Mouse (Mus musculus): Measurements from ENCODE around the gene Pear1.

Pear1 gene

DNA sequence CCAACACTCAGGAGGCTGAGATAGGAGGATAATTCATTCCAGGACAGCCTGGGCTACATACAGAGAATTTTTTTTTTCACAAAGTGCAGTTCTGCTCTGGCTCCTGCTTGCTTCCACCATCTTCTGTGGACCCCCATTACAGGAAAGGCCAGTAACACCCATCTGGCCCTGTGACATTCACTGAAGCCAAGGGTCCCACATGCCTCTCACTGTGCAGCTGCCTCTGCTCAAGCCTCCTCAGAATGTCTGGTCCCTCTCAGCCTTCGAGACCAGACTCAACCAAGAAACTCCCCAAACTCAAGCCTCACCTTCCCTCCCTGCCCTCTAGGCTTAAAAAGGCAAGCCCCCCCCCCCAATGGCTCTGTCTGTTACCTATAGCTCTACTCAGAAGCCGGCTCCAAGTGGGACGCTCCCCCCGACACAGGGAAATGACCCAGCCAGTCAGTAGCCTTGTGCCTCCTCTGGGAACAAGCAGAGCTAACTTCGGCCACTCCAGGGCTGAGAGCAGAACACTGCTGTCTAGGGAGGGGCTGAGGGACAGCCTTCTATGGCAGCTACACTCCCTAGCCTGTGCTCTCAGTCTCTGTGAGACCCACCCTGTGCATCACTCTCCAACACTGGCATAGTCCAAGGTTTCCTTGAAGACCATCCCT lies 58.3 kb downstream of the Pear1 start:
- no peak for DNase-seq (ENCODE audit: low read depth, low spot score)

- DNase-seq (ENCODE audit: low read depth, low spot score): no peak
Measured at GRCm38 (mm10) chr3:87765091-87765490, 59.0 kb downstream of the Pear1 start.

DNA sequence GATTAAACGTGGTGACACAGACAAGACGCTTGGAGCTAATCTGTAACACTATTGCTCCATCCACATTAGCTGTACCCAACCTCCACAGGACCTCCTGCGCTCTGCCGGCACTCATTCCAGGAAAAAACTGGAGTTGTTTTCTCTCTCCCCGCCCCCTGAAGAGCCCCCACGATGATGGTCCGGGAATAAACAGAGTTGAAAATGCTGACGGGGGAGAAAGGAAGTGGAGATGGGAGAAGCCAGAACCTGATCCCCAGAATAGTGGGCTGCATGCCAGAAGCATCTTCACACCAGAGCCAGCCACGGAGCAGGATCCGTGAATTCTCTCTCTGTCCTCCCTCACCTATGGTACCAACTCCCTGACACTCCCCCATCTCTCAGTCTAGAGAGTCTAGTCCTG lies 59.6 kb downstream of the Pear1 start:
- DNase-seq (ENCODE audit: low read depth, low spot score): peak; percentile 13

GRCm38 (mm10) chr3:87763683-87764289 lies 60.3 kb downstream of the Pear1 start:
- DNase-seq (ENCODE audit: low read depth, low spot score): peak; percentile 82

DNA sequence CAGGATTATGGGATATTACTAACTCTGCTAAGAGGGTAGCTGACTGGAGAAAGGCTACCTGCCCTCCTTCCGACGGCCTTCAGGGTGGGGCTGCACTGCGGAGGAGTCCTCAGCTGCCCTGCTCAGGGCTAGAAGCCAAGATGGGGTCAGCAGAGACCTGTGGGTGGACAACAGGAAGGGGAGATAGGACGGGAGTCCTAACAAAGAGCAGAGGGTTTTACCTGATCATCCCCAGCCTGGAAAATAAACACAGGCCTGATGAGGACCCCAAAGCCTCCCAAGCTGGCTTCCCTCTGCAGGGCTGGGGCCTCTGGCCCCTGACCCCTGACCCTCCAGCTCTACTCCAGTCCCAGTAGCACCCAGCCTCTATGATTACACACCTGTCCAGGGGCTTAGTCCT lies 60.9 kb downstream of the Pear1 start:
- no peak for DNase-seq (ENCODE audit: low read depth, low spot score)

DNA sequence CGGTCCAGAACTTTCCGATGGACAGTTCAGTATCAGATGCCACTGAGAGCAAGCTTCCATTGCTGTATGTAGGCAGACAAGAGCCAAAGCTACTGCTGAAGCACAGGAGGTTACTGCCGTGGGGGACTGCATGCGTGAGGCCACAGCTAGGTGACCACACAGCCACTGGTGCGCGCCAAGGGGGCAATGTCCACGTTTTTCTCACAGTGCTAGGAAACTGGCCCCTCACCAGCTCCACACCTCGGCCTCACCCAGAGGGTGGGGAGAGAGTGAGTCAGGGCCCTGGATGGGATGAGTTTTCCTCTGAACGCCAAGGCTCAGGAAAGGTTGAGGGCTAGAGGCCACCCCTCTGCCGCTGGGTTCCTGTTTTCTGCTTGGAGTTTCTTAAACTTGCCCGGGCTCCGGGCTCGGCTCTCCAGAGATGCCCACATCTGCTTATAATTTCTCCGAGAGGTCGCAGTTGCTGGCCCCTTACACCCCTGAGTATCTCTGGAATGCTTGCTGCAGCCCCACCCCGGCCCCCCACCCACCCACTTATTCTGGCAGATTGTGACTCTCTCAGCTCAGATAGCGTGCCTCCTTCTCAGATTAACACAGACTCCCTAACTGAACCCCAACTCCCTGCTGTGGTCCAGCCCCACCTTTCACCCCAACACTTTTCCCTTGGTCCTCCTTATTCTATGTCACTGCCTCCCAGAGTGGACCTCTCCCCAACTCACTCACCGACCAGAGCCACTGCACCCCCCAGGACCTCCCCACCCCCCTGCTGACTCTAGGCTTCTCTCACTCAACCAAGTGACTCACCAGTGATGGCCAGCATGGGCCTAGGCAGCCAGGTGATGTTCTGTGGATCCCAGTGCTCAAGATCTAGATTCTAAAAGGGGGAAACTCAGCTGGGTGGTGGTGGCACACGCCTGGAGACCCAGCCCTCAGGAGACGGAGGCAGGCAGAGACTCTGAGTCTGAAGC lies 62.4 kb downstream of the Pear1 start:
- DNase-seq (ENCODE audit: low read depth, low spot score): no peak

- DNase-seq (ENCODE audit: low read depth, low spot score): no peak
Measured at GRCm38 (mm10) chr3:87758641-87759040, 65.5 kb downstream of the Pear1 start.

- DNase-seq (ENCODE audit: low read depth, low spot score): no peak
Measured at GRCm38 (mm10) chr3:87756488-87756887, 67.6 kb downstream of the Pear1 start.

DNA sequence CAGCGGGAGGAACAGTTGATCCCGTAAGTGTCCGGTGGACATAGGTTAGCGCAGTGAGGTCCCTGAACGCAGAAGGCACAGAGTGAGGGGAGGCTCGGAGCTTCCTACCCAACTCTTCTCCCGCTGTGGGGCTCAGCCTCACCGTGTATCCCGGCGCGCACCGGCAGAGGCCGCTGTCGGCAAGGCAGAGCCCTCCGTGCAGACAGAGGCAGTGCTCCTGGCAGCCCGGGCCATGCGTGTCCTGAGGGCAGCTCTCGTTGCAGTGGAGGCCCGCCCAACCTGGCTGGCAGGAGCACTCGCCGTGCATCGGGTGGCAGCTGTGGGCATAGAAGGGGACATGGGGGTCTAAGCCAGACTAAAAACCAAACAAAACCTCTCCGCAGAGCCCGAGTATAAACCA lies 68.1 kb downstream of the Pear1 start:
- peak; percentile 74 for DNase-seq (ENCODE audit: low read depth, low spot score)

DNA sequence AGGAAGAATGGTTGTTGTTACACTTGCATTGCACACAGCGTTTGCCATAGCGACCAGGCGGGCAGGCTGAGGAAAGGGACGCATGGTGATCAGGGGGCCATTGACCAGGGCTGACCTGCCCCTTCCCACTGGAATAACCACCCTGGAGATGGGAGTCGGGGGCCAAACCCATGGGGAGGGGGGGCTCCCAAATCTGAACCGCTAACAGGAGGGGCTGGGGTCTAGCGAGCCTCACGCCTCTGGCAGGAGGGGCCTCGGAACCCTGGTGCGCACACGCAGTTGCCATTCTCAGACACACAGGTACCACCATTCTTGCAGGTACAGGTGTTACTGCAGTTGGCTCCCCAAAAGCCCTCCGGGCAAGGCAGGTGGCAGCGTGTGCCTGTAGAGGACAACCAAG lies 70.3 kb downstream of the Pear1 start:
- DNase-seq (ENCODE audit: low read depth, low spot score): no peak

DNA sequence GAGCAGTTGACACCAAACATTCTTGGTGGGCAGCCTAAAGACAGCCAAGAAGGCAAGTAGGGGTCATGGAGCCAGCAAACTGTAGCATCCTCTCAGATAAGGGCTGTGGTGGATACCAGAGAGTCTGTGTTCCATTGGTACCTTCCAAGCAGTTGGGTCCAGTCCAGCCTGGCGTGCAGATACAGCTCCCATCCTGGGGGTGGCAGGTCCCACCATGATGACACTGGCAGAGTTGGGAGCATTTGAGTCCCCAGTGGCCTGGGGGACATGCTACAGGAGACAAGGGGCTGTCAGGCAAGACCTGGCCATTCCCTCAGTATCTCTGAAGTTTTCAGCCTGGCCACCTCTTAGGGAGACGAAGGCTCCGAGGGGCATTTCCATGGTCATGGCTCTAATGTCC lies 71.5 kb downstream of the Pear1 start:
- no peak for DNase-seq (ENCODE audit: low read depth, low spot score)

GRCm38 (mm10) chr3:87749977-87750376 lies 74.1 kb downstream of the Pear1 start:
- DNase-seq (ENCODE audit: low read depth, low spot score): no peak

- DNase-seq (ENCODE audit: low read depth, low spot score): peak; percentile 77
Measured at GRCm38 (mm10) chr3:87749036-87749435, 75.1 kb downstream of the Pear1 start.

- DNase-seq (ENCODE audit: low read depth, low spot score): no peak
Measured at GRCm38 (mm10) chr3:87748431-87748830, 75.7 kb downstream of the Pear1 start, which contains the start of gene Lrrc71. Lrrc71 (minus strand) TSS chr3:87748625.

- no peak for DNase-seq (ENCODE audit: low read depth, low spot score)
Measured at GRCm38 (mm10) chr3:87745036-87745659, 79.0 kb downstream of the Pear1 start.

GRCm38 (mm10) chr3:87743927-87744326 lies 80.2 kb downstream of the Pear1 start:
- no peak for DNase-seq (ENCODE audit: low read depth, low spot score)

GRCm38 (mm10) chr3:87742735-87743134 lies 81.4 kb downstream of the Pear1 start:
- no peak for DNase-seq (ENCODE audit: low read depth, low spot score)

- no peak for DNase-seq (ENCODE audit: low read depth, low spot score)
Measured at GRCm38 (mm10) chr3:87742013-87742412, 82.1 kb downstream of the Pear1 start.

- DNase-seq (ENCODE audit: low read depth, low spot score): no peak
Measured at GRCm38 (mm10) chr3:87738906-87739305, 85.2 kb downstream of the Pear1 start.

GRCm38 (mm10) chr3:87735335-87735734 lies 88.8 kb downstream of the Pear1 start:
- DNase-seq (ENCODE audit: low read depth, low spot score): no peak

DNA sequence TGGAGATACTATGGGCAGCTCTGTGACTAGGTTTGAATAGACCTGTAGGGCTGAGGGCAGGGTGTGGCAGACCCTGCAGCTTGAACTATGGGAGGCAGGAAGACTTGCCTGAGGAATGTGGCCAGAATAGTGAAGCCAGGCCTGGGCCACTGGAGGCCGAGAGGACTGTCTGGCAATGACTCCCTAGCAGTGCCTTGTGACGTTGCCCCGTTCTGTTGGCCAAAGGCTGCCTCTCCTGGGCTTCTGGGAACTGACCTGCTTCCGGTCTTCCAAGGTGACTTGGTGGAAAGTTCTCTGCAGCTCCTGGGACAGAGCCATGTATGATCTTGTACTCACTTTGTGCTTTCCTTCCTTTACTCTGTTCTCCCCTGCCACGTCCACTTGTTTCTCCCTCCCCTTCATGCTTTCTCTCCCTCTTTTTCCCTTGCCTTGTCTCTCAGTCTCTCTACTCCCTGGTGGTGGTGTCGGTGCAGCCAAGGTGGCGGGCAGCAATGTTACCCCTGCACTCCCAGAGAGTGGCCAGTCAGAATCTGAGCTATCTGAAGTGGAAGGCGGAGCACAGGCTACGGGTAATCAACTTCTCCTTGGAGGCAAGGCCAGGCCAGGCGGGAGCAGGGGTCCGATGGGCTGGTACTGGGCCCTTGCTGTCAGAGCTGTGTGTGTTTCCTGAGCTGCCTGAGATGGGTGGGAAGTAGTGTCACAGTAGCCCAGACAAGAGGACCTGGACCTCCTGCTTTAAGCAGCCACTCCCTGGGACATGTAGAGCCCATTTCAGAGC lies 89.9 kb downstream of the Pear1 start:
- DNase-seq (ENCODE audit: low read depth, low spot score): no peak
